Mouse (Mus musculus) testis, adult 2 months (tissue): ENCODE data around the gene Rptor.

Experiments used
- CTCF ChIP-seq: fragments of 200-500 bp; IDR thresholded peaks from 2 replicates; pipeline ENCODE4 v1.5.1; 2012; ENCODE audit warnings: low read depth, mild to moderate bottlenecking, inconsistent platforms, low read length, moderate library complexity; ENCODE audit not compliant: control insufficient read depth, insufficient read depth, insufficient replicate concordance
- POLR2A ChIP-seq: fragments of 200-500 bp; IDR thresholded peaks from 2 replicates; pipeline ENCODE4 v1.6.1; 2012; ENCODE audit warnings: low read depth, mild to moderate bottlenecking, inconsistent platforms, low read length, moderate library complexity; ENCODE audit not compliant: control insufficient read depth

GRCm38 (mm10) chr11:119770985-119771384 lies 168.3 kb downstream of the Rptor start:
- TF ChIP-seq CTCF (no peak), POLR2A (no peak)
